Mouse (Mus musculus): ENCODE results near the gene Cutal. TPM values are rescaled to one million over a fixed set of nuclear protein-coding genes. Genes with fewer than 3 reads are reported as not detected.

Cutal gene
- polyA plus RNA-seq, 1 experiment from 2014 or later: 33.2 TPM

DNA sequence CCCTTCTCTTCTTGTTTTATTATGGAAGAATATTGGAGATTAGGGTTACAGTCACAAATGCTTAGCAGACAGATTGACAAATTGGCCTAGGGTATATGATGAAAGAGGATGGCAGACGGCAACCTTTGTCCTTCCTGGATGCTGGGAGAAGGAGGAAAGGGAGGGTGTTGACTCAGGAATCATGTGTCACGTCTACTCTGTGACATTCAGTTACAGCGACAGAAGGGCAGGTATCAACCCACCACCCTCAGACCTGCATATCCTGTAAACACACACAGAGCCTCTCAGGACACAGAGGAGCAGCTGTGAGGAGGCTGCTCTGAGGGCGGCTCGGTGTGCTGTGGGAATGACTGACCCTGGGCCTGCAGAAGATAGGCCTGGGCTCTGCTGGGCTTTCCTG is 9.0 kb downstream of the Cutal start:
- no peak for DNase-seq (ENCODE audit: low read depth, low spot score)
- in situ Hi-C loops (cut with MboI; ENCODE audit: low pct_unique_long_range_greater_than_20kb): no loop called here
- no peak for TF ChIP-seq CTCF (IDR thresholded peaks at IDR 0.05)
- ATAC-seq: no peak
- ChIA-PET CTCF (no interaction called here), POLR2A (no interaction called here)
- no peaks in the 10 kb centered on the region for H3K27me3 ChIP-seq

DNA sequence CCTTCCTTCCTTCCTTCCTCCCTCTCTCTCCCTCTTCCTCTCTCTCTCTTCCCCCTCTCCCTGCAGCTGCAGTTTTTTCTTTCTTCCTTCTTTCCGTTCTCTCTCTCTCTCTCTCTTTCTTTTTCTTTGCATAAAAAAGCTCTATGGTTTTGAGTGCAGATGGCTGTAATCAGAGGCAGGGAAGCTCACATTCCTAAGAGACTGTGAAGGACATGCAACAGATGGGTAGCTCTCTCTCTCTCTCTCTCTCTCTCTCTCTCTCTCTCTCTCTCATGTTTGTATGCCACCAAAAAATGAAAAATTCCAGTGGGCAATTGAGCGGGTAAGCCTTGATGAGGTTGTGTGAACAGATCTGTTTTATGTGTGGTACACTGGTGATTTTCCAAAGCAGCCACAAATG is 10.0 kb downstream of the Cutal start:
- CTCF ChIA-PET: no interaction called here
- POLR2A ChIA-PET: interaction anchor here (0.6 kb wide), 1 partner anchor 65 kb away, joined by 5 read pairs; no protein-coding TSS in a partner anchor
- no peak for DNase-seq (ENCODE audit: low read depth, low spot score)
- in situ Hi-C loops (cut with MboI; ENCODE audit: low pct_unique_long_range_greater_than_20kb): no loop called here
- no peaks in the 10 kb centered on the region for H3K27me3 ChIP-seq
- no peak for ATAC-seq
- no peak for TF ChIP-seq CTCF (IDR thresholded peaks at IDR 0.05)

DNA sequence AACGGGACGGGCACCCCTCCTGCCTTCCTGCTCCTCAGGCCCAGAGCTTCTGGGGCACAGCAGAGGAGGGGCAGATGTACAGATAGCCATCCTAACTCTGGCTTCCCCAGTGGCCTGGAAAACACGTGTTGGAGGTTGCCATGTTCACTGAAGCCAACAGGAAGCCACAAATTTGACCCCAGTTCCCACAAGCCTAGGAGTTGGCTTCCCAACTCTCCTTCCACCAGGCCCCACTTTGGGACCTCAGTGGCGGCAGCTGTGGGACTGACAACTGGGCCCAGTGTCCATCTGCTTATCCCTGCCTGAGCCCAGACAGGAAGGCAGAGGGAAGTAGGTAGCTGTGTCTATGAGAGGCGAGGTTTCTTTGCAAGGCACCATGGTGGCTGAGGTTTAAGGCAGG is 19.8 kb downstream of the Cutal start:
- TF ChIP-seq CTCF (IDR thresholded peaks at IDR 0.05): no peak
- H3K27me3 ChIP-seq: no peaks in the 10 kb centered on the region
- DNase-seq (ENCODE audit: low read depth, low spot score): no peak
- ChIA-PET CTCF (no interaction called here), POLR2A (no interaction called here)
- ATAC-seq: no peak
- in situ Hi-C loops (cut with MboI; ENCODE audit: low pct_unique_long_range_greater_than_20kb): no loop called here

DNA sequence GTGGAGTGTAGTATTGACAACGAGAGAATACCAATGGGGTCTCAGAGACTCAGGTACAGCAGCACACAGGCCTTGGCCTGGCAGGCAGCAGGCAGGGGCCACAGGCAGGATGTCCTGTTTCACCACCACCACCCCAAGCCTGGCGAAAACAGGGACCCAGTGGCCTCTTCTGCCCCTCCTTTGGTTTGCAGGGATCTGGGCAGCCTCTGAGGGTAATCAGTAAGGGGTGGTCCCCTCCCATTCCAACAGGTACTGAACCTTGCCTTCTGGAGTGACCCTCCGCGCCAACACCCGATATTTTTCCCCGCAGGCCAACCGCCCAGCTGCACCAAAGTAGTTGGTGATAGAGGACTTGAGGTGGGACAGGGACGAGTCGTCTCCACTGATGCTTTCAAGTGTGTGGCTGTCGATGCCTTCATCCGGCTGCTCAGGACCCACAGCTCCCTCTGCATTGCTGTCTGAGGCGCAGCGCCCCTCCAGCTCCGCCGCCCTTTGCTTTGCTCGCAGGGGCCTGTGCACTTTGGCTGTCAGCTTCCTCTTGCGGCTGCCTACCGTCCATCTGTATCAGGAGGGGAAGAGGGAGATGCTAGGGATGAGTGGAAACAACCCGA is 21.4 kb downstream of the Cutal start:
- CTCF ChIA-PET: interaction anchor here (1.2 kb wide), 1 partner anchor 10 kb away, joined by 5 read pairs; no protein-coding TSS in a partner anchor
- ATAC-seq: no peak
- no peak for TF ChIP-seq CTCF (IDR thresholded peaks at IDR 0.05)
- H3K27me3 ChIP-seq: no peaks in the 10 kb centered on the region
- in situ Hi-C loops (cut with MboI; ENCODE audit: low pct_unique_long_range_greater_than_20kb): no loop called here
- POLR2A ChIA-PET: interaction anchor here (0.6 kb wide), 1 partner anchor 242 kb away, joined by 4 read pairs; no protein-coding TSS in a partner anchor
- DNase-seq (ENCODE audit: low read depth, low spot score): no peak

- no peak for TF ChIP-seq CTCF (IDR thresholded peaks at IDR 0.05)
- in situ Hi-C loops (cut with MboI; ENCODE audit: low pct_unique_long_range_greater_than_20kb): no loop called here
- ChIA-PET POLR2A (interaction anchor here (0.8 to 1.2 kb wide), 2 partner anchors 9 to 23 kb away, joined by 3 read pairs; partner anchors contain the start of gene Cutal), CTCF (interaction anchor here (0.7 to 1.7 kb wide), 3 partner anchors 11 to 24 kb away, joined by 3 to 8 read pairs (median 5); no protein-coding TSS in a partner anchor)
- no peak for ATAC-seq
- no peak for DNase-seq (ENCODE audit: low read depth, low spot score)
- H3K27me3 ChIP-seq: no peaks in the 10 kb centered on the region
Measured at GRCm38 (mm10) chr2:34896821-34897460, 22.7 kb downstream of the Cutal start.

- POLR2A ChIA-PET: no interaction called here
- ATAC-seq (no peak), DNase-seq (ENCODE audit: low read depth, low spot score) (no peak)
- CTCF ChIA-PET: interaction anchor here (0.7 to 1.7 kb wide), 2 partner anchors 16 to 25 kb away, joined by 3 to 8 read pairs; no protein-coding TSS in a partner anchor
- no peaks in the 10 kb centered on the region for H3K27me3 ChIP-seq
- TF ChIP-seq CTCF (IDR thresholded peaks at IDR 0.05): no peak
- in situ Hi-C loops (cut with MboI; ENCODE audit: low pct_unique_long_range_greater_than_20kb): no loop called here
Measured at GRCm38 (mm10) chr2:34897820-34898219, 23.6 kb downstream of the Cutal start.

GRCm38 (mm10) chr2:34899682-34900081 is 25.5 kb downstream of the Cutal start:
- POLR2A ChIA-PET: no interaction called here
- TF ChIP-seq CTCF (IDR thresholded peaks at IDR 0.05): no peak
- CTCF ChIA-PET: no interaction called here
- DNase-seq (ENCODE audit: low read depth, low spot score) (no peak), ATAC-seq (no peak)
- H3K27me3 ChIP-seq: no peaks in the 10 kb centered on the region
- in situ Hi-C loops (cut with MboI; ENCODE audit: low pct_unique_long_range_greater_than_20kb): no loop called here

GRCm38 (mm10) chr2:34900412-34900811 is 26.2 kb downstream of the Cutal start:
- in situ Hi-C loops (cut with MboI; ENCODE audit: low pct_unique_long_range_greater_than_20kb): no loop called here
- no peaks in the 10 kb centered on the region for H3K27me3 ChIP-seq
- ChIA-PET POLR2A (no interaction called here), CTCF (no interaction called here)
- no peak for ATAC-seq
- DNase-seq (ENCODE audit: low read depth, low spot score): no peak
- no peak for TF ChIP-seq CTCF (IDR thresholded peaks at IDR 0.05)

- TF ChIP-seq CTCF (IDR thresholded peaks at IDR 0.05): no peak
- in situ Hi-C loops (cut with MboI; ENCODE audit: low pct_unique_long_range_greater_than_20kb): no loop called here
- POLR2A ChIA-PET: no interaction called here
Measured at GRCm38 (mm10) chr2:34901726-34902125, 27.5 kb downstream of the Cutal start.

DNA sequence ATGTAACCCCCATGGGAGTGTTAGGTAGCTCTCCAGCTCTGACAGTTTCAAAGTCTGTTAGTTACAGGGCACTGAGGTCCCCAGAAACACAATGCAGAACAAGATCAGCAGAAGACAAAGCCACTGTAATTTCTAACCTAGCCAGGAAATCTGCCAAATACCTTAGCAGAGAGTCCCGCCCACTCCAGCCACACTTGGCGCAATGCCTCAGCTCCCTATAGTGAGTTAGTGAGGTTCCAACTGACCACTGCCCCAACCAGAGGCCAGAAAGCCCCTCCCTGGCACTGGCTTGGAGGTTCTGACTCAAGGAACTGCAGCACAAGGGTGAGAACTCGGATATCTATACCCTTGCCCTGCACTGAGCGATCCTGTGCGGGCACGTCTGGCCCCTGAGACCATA is 28.5 kb downstream of the Cutal start:
- CTCF ChIA-PET: interaction anchor here (1.7 kb wide), 1 partner anchor 10 kb away, joined by 4 read pairs; no protein-coding TSS in a partner anchor
- in situ Hi-C loops (cut with MboI; ENCODE audit: low pct_unique_long_range_greater_than_20kb): no loop called here
- TF ChIP-seq CTCF (IDR thresholded peaks at IDR 0.05): no peak
- ATAC-seq (no peak), DNase-seq (ENCODE audit: low read depth, low spot score) (no peak)
- POLR2A ChIA-PET: no interaction called here
- no peaks in the 10 kb centered on the region for H3K27me3 ChIP-seq

More at GRCm38 (mm10) chr2:34901726-34902125, 27.5 kb downstream of the Cutal start:
- ATAC-seq (no peak), DNase-seq (ENCODE audit: low read depth, low spot score) (no peak)
- H3K27me3 ChIP-seq: no peaks in the 10 kb centered on the region
- CTCF ChIA-PET: interaction anchor here (0.6 to 1.7 kb wide), 2 partner anchors 11 to 47 kb away, joined by 3 to 4 read pairs; no protein-coding TSS in a partner anchor

GRCm38 (mm10) chr2:34903191-34903590 is 29.0 kb downstream of the Cutal start:
- TF ChIP-seq CTCF (IDR thresholded peaks at IDR 0.05): no peak

More at GRCm38 (mm10) chr2:34903191-34903590, 29.0 kb downstream of the Cutal start:
- in situ Hi-C loops (cut with MboI; ENCODE audit: low pct_unique_long_range_greater_than_20kb): no loop called here
- no peak for ATAC-seq
- no peaks in the 10 kb centered on the region for H3K27me3 ChIP-seq
- ChIA-PET CTCF (interaction anchor here (1.2 to 1.7 kb wide), 2 partner anchors 9 to 14 kb away, joined by 3 to 4 read pairs; no protein-coding TSS in a partner anchor), POLR2A (interaction anchor here (0.5 kb wide), 1 partner anchor 38 kb away, joined by 3 read pairs; no protein-coding TSS in a partner anchor)
- DNase-seq (ENCODE audit: low read depth, low spot score): no peak

Measured in Patski (cell line).